Mouse (Mus musculus): ENCODE measurements around the gene Cd44. TPM values are rescaled to one million over a fixed set of nuclear protein-coding genes. Genes with fewer than 3 reads are reported as not detected.

The Cd44 gene
- polyA plus RNA-seq, 1 experiment from 2014 or later: 3.0 TPM

GRCm38 (mm10) chr2:102882597-102883272, 18.7 kb downstream of the Cd44 start:
- no peak overlapping the region for H3K9ac ChIP-seq
- WGBS: 48% methylated on average over 6 of the region's 6 CpGs

GRCm38 (mm10) chr2:102882004-102882588, 19.4 kb downstream of the Cd44 start:
- H3K27ac ChIP-seq: no peak overlapping the region
- H3K4me2 ChIP-seq: no peak overlapping the region
- no peak overlapping the region for H3K9ac ChIP-seq
- H3K9me3 ChIP-seq: no peaks in the 10 kb centered on the region
- H3K27me3 ChIP-seq: no peaks in the 10 kb centered on the region
- H3K4me1 ChIP-seq (replicated peaks): no peaks in the 10 kb centered on the region; the same call in 1 of the 2 replicates
- no peaks in the 10 kb centered on the region for H3K36me3 ChIP-seq
- ATAC-seq (ENCODE audit: low FRiP score): no peak
- no peak overlapping the region for H3K4me3 ChIP-seq
- 85% methylated on average over 8 of the region's 8 CpGs for WGBS

More at GRCm38 (mm10) chr2:102882597-102883272, 18.7 kb downstream of the Cd44 start:
- Histone ChIP-seq H3K4me1 (replicated peaks) (no peaks in the 10 kb centered on the region; the same call in 1 of the 2 replicates), H3K4me3 (no peak overlapping the region), H3K27me3 (no peaks in the 10 kb centered on the region), H3K27ac (no peak overlapping the region), H3K36me3 (no peaks in the 10 kb centered on the region), H3K9me3 (no peaks in the 10 kb centered on the region), H3K4me2 (no peak overlapping the region)
- ATAC-seq (ENCODE audit: low FRiP score): no peak

- no peak overlapping the region for H3K4me3 ChIP-seq
- no peak overlapping the region for H3K4me2 ChIP-seq
- H3K36me3 ChIP-seq: no peaks in the 10 kb centered on the region
- H3K9me3 ChIP-seq: no peaks in the 10 kb centered on the region
- ATAC-seq (ENCODE audit: low FRiP score): no peak
- no peak overlapping the region for H3K9ac ChIP-seq
- H3K27ac ChIP-seq: no peak overlapping the region
- no peaks in the 10 kb centered on the region for H3K27me3 ChIP-seq
- 42% methylated on average over 2 of the region's 2 CpGs for WGBS
- peaks cover 4% of the 10 kb centered on the region; the same call in 1 of the 2 replicates for H3K4me1 ChIP-seq (replicated peaks)
These were observed 23.0 kb downstream of the Cd44 start for GRCm38 (mm10) chr2:102878513-102878912.

GRCm38 (mm10) chr2:102877463-102877862, 24.0 kb downstream of the Cd44 start:
- WGBS: 93% methylated on average over 4 of the region's 4 CpGs

GRCm38 (mm10) chr2:102876141-102876540, 25.3 kb downstream of the Cd44 start:
- Histone ChIP-seq H3K9me3 (no peaks in the 10 kb centered on the region), H3K4me3 (no peak overlapping the region), H3K27me3 (no peaks in the 10 kb centered on the region), H3K27ac (no peak overlapping the region), H3K4me2 (no peak overlapping the region), H3K9ac (no peak overlapping the region), H3K4me1 (replicated peaks) (peaks cover 4% of the 10 kb centered on the region; the same call in 1 of the 2 replicates), H3K36me3 (no peaks in the 10 kb centered on the region)
- ATAC-seq (ENCODE audit: low FRiP score): no peak
- WGBS: 64% methylated on average over 1 of the region's 1 CpGs

More at GRCm38 (mm10) chr2:102877463-102877862, 24.0 kb downstream of the Cd44 start:
- H3K4me2 ChIP-seq: no peak overlapping the region
- ATAC-seq (ENCODE audit: low FRiP score): no peak
- H3K9ac ChIP-seq: no peak overlapping the region
- no peaks in the 10 kb centered on the region for H3K36me3 ChIP-seq
- no peak overlapping the region for H3K4me3 ChIP-seq
- H3K9me3 ChIP-seq: no peaks in the 10 kb centered on the region
- H3K27ac ChIP-seq: no peak overlapping the region
- H3K27me3 ChIP-seq: no peaks in the 10 kb centered on the region
- peaks cover 4% of the 10 kb centered on the region; the same call in 1 of the 2 replicates for H3K4me1 ChIP-seq (replicated peaks)

- H3K9me3 ChIP-seq: no peaks in the 10 kb centered on the region
- no peak overlapping the region for H3K4me2 ChIP-seq
- no peak overlapping the region for H3K9ac ChIP-seq
- H3K27ac ChIP-seq: no peak overlapping the region
- no peak for ATAC-seq (ENCODE audit: low FRiP score)
- H3K4me1 ChIP-seq (replicated peaks): peaks cover 4% of the 10 kb centered on the region; the same call in 1 of the 2 replicates
- 47% methylated on average over 4 of the region's 4 CpGs for WGBS
- no peak overlapping the region for H3K4me3 ChIP-seq
- H3K27me3 ChIP-seq: no peaks in the 10 kb centered on the region
- no peaks in the 10 kb centered on the region for H3K36me3 ChIP-seq
These were observed 27.6 kb downstream of the Cd44 start for GRCm38 (mm10) chr2:102873848-102874247.

- peaks cover 4% of the 10 kb centered on the region; the same call in 1 of the 2 replicates for H3K4me1 ChIP-seq (replicated peaks)
- no peaks in the 10 kb centered on the region for H3K27me3 ChIP-seq
- ATAC-seq (ENCODE audit: low FRiP score): no peak
- H3K4me3 ChIP-seq: no peak overlapping the region
- H3K4me2 ChIP-seq: no peak overlapping the region
- no peak overlapping the region for H3K27ac ChIP-seq
- H3K9ac ChIP-seq: no peak overlapping the region
- WGBS: 83% methylated on average over 4 of the region's 4 CpGs
- H3K9me3 ChIP-seq: no peaks in the 10 kb centered on the region
- no peaks in the 10 kb centered on the region for H3K36me3 ChIP-seq
These were observed 28.3 kb downstream of the Cd44 start for GRCm38 (mm10) chr2:102873194-102873593.

GRCm38 (mm10) chr2:102872436-102872835, 29.0 kb downstream of the Cd44 start:
- ATAC-seq (ENCODE audit: low FRiP score): no peak

GRCm38 (mm10) chr2:102868444-102868843, 33.0 kb downstream of the Cd44 start:
- no peaks in the 10 kb centered on the region for H3K9me3 ChIP-seq
- 0 out of 2 replicates have a peak, but pooled peaks cover 5% of the 10 kb centered on the region for H3K4me1 ChIP-seq (replicated peaks)
- H3K27ac ChIP-seq: no peak overlapping the region
- 90% methylated on average over 2 of the region's 2 CpGs for WGBS
- no peak overlapping the region for H3K4me3 ChIP-seq
- ATAC-seq (ENCODE audit: low FRiP score): no peak
- H3K36me3 ChIP-seq: no peaks in the 10 kb centered on the region
- no peak overlapping the region for H3K9ac ChIP-seq
- H3K4me2 ChIP-seq: no peak overlapping the region
- H3K27me3 ChIP-seq: no peaks in the 10 kb centered on the region

More at GRCm38 (mm10) chr2:102872436-102872835, 29.0 kb downstream of the Cd44 start:
- Histone ChIP-seq H3K9ac (no peak overlapping the region), H3K4me3 (no peak overlapping the region), H3K4me1 (replicated peaks) (peaks cover 4% of the 10 kb centered on the region; the same call in 1 of the 2 replicates), H3K27me3 (no peaks in the 10 kb centered on the region), H3K9me3 (no peaks in the 10 kb centered on the region), H3K36me3 (no peaks in the 10 kb centered on the region), H3K4me2 (no peak overlapping the region), H3K27ac (no peak overlapping the region)
- WGBS: 88% methylated on average over 2 of the region's 2 CpGs

- no peak for ATAC-seq (ENCODE audit: low FRiP score)
- no peak overlapping the region for H3K4me2 ChIP-seq
- H3K9ac ChIP-seq: no peak overlapping the region
- 0 out of 2 replicates have a peak, but pooled peaks cover 5% of the 10 kb centered on the region for H3K4me1 ChIP-seq (replicated peaks)
- 65% methylated on average over 6 of the region's 6 CpGs for WGBS
- H3K27ac ChIP-seq: no peak overlapping the region
- no peaks in the 10 kb centered on the region for H3K36me3 ChIP-seq
- no peaks in the 10 kb centered on the region for H3K27me3 ChIP-seq
- no peak overlapping the region for H3K4me3 ChIP-seq
- H3K9me3 ChIP-seq: no peaks in the 10 kb centered on the region
These were observed 33.9 kb downstream of the Cd44 start for GRCm38 (mm10) chr2:102867396-102868088.

GRCm38 (mm10) chr2:102866594-102866993, 34.9 kb downstream of the Cd44 start:
- Histone ChIP-seq H3K27me3 (no peaks in the 10 kb centered on the region), H3K9ac (no peak overlapping the region), H3K27ac (no peak overlapping the region), H3K36me3 (no peaks in the 10 kb centered on the region), H3K4me2 (no peak overlapping the region), H3K4me3 (no peak overlapping the region), H3K9me3 (no peaks in the 10 kb centered on the region), H3K4me1 (replicated peaks) (0 out of 2 replicates have a peak, but pooled peaks cover 5% of the 10 kb centered on the region)
- 38% methylated on average over 1 of the region's 1 CpGs for WGBS
- ATAC-seq (ENCODE audit: low FRiP score): no peak

- no peaks in the 10 kb centered on the region for H3K27me3 ChIP-seq
- no peak overlapping the region for H3K4me2 ChIP-seq
- 94% methylated on average over 8 of the region's 8 CpGs for WGBS
These were observed 36.1 kb downstream of the Cd44 start for GRCm38 (mm10) chr2:102865354-102865752.

More at GRCm38 (mm10) chr2:102865354-102865752, 36.1 kb downstream of the Cd44 start:
- Histone ChIP-seq H3K4me1 (replicated peaks) (0 out of 2 replicates have a peak, but pooled peaks cover 5% of the 10 kb centered on the region), H3K9ac (no peak overlapping the region), H3K9me3 (no peaks in the 10 kb centered on the region), H3K27ac (no peak overlapping the region), H3K4me3 (no peak overlapping the region), H3K36me3 (no peaks in the 10 kb centered on the region)
- no peak for ATAC-seq (ENCODE audit: low FRiP score)
